Mouse (Mus musculus) 3T3-L1 (cell line): Measurements from ENCODE around the gene Hilpda.

Experiments
- DNase-seq: peaks from one replicate; pipeline ENCODE4 v3.0.0-alpha.2; 2015; ENCODE audit warnings: low read depth, low spot score

Hilpda gene

GRCm38 (mm10) chr6:29276746-29277145 lies 4.5 kb downstream of the Hilpda start:
- no peak for DNase-seq

- DNase-seq = peak; percentile 94
These were observed 6.4 kb downstream of the Hilpda start for GRCm38 (mm10) chr6:29278513-29279267.

DNA sequence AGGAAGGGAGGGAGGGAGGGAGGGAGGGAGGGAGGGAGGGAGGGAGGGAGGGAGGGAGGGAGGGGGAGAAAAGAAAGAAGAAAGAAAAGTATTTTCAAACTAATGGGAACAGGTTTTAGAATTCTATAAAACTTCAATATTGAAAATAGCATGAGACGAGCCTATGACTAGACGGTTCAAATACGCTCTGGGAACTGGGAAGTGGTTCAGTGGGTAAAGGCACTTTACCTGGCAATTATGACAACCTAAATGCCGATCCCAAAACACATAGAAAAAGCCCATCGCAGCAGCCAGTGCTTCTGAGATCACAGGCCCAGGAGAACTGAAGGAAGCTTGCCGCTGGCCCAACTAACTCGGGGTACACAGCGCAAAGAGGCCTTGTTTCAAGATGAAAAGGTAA lies 7.0 kb downstream of the Hilpda start, which contains the start of gene Fam71f2:
TSS of gene Fam71f2 (plus strand) at position 301 of the 400 bp plus-strand sequence.
- no peak for DNase-seq

DNA sequence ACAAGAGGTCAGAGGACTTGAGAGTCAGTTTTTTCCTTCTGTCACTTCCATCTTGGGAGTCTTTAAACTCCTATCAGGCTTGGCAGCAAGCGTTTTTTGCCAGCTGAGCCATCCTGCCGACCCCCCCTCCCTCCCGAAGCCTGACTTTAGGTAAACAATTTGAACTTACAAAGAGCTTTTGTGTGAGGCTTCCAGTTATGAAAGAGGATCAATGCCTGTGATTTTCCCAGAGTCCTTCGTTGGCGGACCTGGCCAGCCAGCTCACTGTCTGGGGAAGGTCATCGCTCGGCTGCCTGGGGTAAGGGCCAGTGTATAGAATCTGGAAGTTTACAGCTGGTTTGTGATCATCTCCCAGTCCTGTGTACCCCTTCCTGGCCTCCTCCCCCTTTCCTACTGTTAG lies 8.4 kb downstream of the Hilpda start:
- no peak for DNase-seq

DNA sequence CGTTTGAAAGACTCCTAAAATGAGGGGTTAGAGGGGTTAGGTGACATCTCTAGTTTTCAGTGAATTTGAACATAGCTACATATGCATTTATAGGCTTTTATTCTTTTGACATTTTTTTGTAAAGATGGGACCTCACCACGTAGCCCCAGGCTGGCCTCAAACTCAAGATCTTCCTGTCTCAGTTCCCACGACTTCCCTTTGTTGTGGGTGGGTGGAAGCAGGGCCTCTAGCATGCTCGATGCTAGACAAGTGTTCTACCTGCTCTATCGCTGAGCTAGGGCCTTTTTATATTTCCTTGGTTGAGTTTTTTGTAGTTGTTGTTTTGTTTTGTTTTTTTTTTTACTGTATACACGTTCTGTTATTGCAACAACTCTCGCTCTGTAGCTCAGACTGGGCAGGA lies 14.6 kb downstream of the Hilpda start:
- no peak for DNase-seq

- DNase-seq = no peak
These were observed 15.2 kb downstream of the Hilpda start for GRCm38 (mm10) chr6:29287481-29287880.

GRCm38 (mm10) chr6:29287944-29288343 lies 15.7 kb downstream of the Hilpda start:
- peak; percentile 44 for DNase-seq

GRCm38 (mm10) chr6:29288651-29289050 lies 16.4 kb downstream of the Hilpda start:
- DNase-seq = peak; percentile 99

- DNase-seq = peak; percentile 85
These were observed 26.8 kb downstream of the Hilpda start for GRCm38 (mm10) chr6:29299112-29299511.

- DNase-seq = no peak
These were observed 31.0 kb downstream of the Hilpda start for GRCm38 (mm10) chr6:29303251-29303650.

DNA sequence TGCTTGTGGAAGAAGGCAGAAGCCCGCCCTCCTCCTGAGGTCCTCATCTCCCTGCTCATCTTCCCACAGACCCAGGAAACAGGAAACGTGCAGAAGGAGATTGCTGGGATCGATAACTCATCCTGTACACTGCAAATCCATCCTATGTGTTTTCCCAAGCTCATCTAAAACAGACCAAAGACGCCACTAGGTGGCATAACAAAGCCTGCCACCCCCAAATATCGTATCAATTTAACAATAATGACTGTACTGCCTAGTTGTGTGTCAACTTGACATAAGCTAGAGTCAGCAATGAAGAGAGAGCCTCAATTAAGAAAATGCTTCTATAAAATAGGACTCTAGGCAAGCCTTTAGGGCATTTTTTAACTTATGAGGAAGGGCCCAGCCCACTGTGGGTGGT lies 31.4 kb downstream of the Hilpda start:
- DNase-seq = no peak

- DNase-seq = no peak
These were observed 33.2 kb downstream of the Hilpda start for GRCm38 (mm10) chr6:29305462-29305861.

DNA sequence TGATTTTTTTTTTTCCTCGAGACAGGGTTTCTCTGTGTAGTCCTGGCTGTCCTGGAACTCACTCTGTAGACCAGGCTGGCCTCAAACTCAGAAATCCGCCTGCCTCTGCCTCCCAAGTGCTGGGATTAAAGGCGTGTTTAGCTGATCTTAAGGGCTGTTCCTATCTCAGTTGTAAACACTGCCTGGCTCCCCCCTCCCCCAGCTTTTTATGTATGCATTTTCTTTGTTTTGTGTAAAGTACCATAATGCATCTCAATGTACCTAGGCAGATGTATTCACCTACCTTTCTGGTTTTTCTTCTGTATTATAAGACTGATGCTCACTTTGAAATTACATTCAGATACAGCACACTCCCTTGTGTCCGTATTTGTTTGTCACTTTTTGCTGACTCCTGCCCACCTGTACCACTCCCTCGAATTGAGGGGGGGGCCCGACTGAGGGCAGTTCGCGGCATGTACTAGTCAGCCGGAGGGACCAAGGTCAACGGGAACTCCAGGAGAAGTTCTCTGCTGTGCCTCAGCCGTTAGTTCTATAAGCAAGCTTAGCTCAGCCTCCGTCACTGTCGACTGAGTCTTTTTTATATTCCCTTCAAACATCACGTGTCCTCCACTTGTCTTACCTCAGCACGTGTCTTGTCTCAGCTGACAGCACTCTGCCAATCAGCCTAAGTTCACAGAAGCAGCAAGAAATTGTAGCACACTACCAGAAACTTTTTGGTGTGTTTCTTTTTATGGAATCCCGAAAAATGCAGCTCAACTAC lies 36.7 kb downstream of the Hilpda start:
- no peak for DNase-seq

- DNase-seq = no peak
These were observed 41.5 kb downstream of the Hilpda start for GRCm38 (mm10) chr6:29313690-29314202.

- DNase-seq = peak; percentile 97
These were observed 45.0 kb downstream of the Hilpda start for GRCm38 (mm10) chr6:29317286-29317685.

DNA sequence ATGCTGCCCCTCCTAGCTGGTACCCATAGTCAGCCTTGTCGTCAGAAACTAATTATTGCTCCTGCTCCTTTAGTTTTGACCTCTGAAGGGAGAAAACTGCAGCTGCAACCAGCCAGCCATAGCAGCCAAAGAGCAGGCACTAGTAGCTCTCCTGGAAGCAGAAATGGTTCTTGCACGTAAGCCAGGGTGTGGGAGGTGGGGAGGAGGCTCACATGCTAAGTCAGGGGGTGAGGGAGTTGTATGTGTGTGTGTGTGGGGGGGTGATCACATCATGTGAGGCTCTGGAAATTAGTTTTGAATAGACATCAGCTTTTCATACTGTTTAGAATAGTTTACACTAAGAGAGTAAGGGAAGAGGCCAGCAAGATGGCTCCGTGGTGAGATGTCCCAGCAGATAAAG lies 45.7 kb downstream of the Hilpda start:
- DNase-seq = no peak

GRCm38 (mm10) chr6:29318879-29319278 lies 46.6 kb downstream of the Hilpda start, which contains the start of gene Fam71f1:
Gene Fam71f1 (plus strand): TSS chr6:29319140.
- DNase-seq = peak; percentile 99

GRCm38 (mm10) chr6:29321586-29321985 lies 49.3 kb downstream of the Hilpda start:
- DNase-seq = peak; percentile 68

- DNase-seq = no peak
These were observed 49.9 kb downstream of the Hilpda start for GRCm38 (mm10) chr6:29322147-29322546.

DNA sequence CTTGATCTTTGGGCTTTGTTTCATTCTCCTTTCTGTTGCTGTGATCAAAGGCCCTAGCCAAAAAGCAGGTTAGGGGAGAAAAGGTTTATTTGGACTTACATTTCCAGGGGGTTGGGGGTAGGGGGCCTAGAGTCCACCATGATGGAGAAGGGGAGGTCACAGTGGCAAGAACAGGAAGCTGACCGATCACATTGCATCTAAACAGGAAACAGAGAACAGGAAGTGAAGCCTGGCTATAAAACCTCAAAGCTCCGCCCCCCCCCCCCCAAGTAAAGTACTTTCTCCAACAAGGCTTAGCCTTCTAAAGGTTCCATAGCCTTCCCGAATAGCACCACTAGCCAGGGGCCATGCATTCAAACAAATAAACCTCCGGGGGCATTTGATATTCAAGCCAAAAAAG lies 50.4 kb downstream of the Hilpda start:
- no peak for DNase-seq
